Mouse (Mus musculus) cerebellum, adult 9-10 months (tissue): Measurements from ENCODE around the gene Klhl33.
"Not testable (repeated sequence)": the region's sequence is repeated elsewhere in the genome, so short reads cannot be mapped to it uniquely, and the experiment has no call there.

ENCODE experiments used
- DNase-seq: peaks from one replicate; pipeline ENCODE4 v3.0.0; 2022

The Klhl33 gene

GRCm38 (mm10) chr14:50903973-50904827, 6.9 kb upstream of the Klhl33 start:
- DNase-seq = peak; percentile 75

- DNase-seq = not testable (repeated sequence)
Observed at GRCm38 (mm10) chr14:50897992-50898391, 685 bp upstream of the Klhl33 start.

GRCm38 (mm10) chr14:50896747-50897373, 447 bp downstream of the Klhl33 start:
- peak; percentile 70 for DNase-seq

- DNase-seq = peak; percentile 92
Observed at GRCm38 (mm10) chr14:50895985-50896746, 1.1 kb downstream of the Klhl33 start.

- peak; percentile 57 for DNase-seq
Observed at GRCm38 (mm10) chr14:50895407-50895806, 1.9 kb downstream of the Klhl33 start.

GRCm38 (mm10) chr14:50892541-50893459, 4.5 kb downstream of the Klhl33 start:
- peak; percentile 52 for DNase-seq

GRCm38 (mm10) chr14:50892091-50892490, 5.2 kb downstream of the Klhl33 start:
- no peak for DNase-seq

- peak; percentile 20 for DNase-seq
Observed at GRCm38 (mm10) chr14:50891621-50892020, 5.7 kb downstream of the Klhl33 start.

GRCm38 (mm10) chr14:50876236-50876950, 20.9 kb downstream of the Klhl33 start:
- DNase-seq = no peak

- no peak for DNase-seq
Observed at GRCm38 (mm10) chr14:50875591-50876230, 21.6 kb downstream of the Klhl33 start.

- DNase-seq = no peak
Observed at GRCm38 (mm10) chr14:50875175-50875574, 22.1 kb downstream of the Klhl33 start.

- DNase-seq = peak; percentile 19
Observed at GRCm38 (mm10) chr14:50871284-50871683, 26.0 kb downstream of the Klhl33 start.

- no peak for DNase-seq
Observed at GRCm38 (mm10) chr14:50870805-50871143, 26.5 kb downstream of the Klhl33 start.

GRCm38 (mm10) chr14:50869889-50870804, 27.2 kb downstream of the Klhl33 start, which contains the start of gene Tep1:
TSS of gene Tep1 (minus strand) at chr14:50870560.
- DNase-seq = peak; percentile 83

- DNase-seq = no peak
Observed at GRCm38 (mm10) chr14:50868656-50869055, 28.7 kb downstream of the Klhl33 start.

- no peak for DNase-seq
Observed at GRCm38 (mm10) chr14:50868211-50868610, 29.1 kb downstream of the Klhl33 start.

- DNase-seq = no peak
Observed at GRCm38 (mm10) chr14:50866966-50867365, 30.3 kb downstream of the Klhl33 start.

- not testable (repeated sequence) for DNase-seq
Observed at GRCm38 (mm10) chr14:50865005-50865404, 32.3 kb downstream of the Klhl33 start.

- DNase-seq = no peak
Observed at GRCm38 (mm10) chr14:50862641-50863040, 34.7 kb downstream of the Klhl33 start.

- no peak for DNase-seq
Observed at GRCm38 (mm10) chr14:50855788-50856187, 41.5 kb downstream of the Klhl33 start.
